Mouse (Mus musculus) kidney, adult 2 months (tissue): Measurements from ENCODE around the gene 2310002L09Rik. TPM values are rescaled to one million over a fixed set of nuclear protein-coding genes. Genes with fewer than 3 reads are reported as not detected.
"Not testable (repeated sequence)": the region's sequence is repeated elsewhere in the genome, so short reads cannot be mapped to it uniquely, and the experiment has no call there.

Experiments used
- DNase-seq: peaks from one replicate; pipeline ENCODE4 v3.0.0; 2021
- H3K27ac ChIP-seq: fragments of 200-500 bp; 2 replicates; pipeline ENCODE4 v1.5.1; 2012; ENCODE audit warnings: low read depth, low read length, control low read depth, inconsistent platforms; ENCODE audit not compliant: insufficient read depth
- H3K27me3 ChIP-seq: fragments of 200-500 bp; replicated peaks from 2 replicates; pipeline ENCODE4 v1.6.1; 2012; ENCODE audit warnings: mild to moderate bottlenecking, moderate library complexity, low read length, inconsistent platforms; ENCODE audit not compliant: control insufficient read depth, insufficient read depth
- H3K36me3 ChIP-seq: fragments of 200-500 bp; 2 replicates; pipeline ENCODE4 v1.6.1; 2012; ENCODE audit warnings: mild to moderate bottlenecking, moderate library complexity, low read length, inconsistent platforms; ENCODE audit not compliant: control insufficient read depth, insufficient read depth
- H3K4me1 ChIP-seq: fragments of 200-500 bp; 2 replicates; pipeline ENCODE4 v1.6.1; 2011; ENCODE audit warnings: low read length; ENCODE audit not compliant: control insufficient read depth, insufficient read depth
- H3K4me3 ChIP-seq: fragments of 200-500 bp; 2 replicates; pipeline ENCODE4 v1.5.1; 2011; ENCODE audit warnings: mild to moderate bottlenecking, low read depth, low read length, control low read depth; ENCODE audit not compliant: insufficient read depth
- CTCF ChIP-seq: fragments of 200-500 bp; conservative IDR thresholded peaks from 2 replicates; pipeline ENCODE4 v1.5.1; 2011; ENCODE audit warnings: low read depth, mild to moderate bottlenecking, control low read depth, low read length, moderate library complexity, mixed read lengths; ENCODE audit not compliant: insufficient read depth, insufficient read length
- POLR2A ChIP-seq: fragments of 200-500 bp; IDR thresholded peaks from one replicate; pipeline ENCODE4 v1.6.1; 2011; ENCODE audit warnings: low read depth, low read length, control low read depth
- WGBS: fragments of 180-500 bp; shearing (Covaris S2); methylation state at CpG from one replicate; pipeline ENCODE4 v1.1.7; 2018; 5-methylcytosine and 5-hydroxymethylcytosine counted together
- polyA plus RNA-seq: library from polyadenylated mRNA; depleted of rRNA; stranded (reverse); fragments of >200 nt; gene quantifications from 2 replicates; pipeline ENCODE4 v1.2.3, GENCODE M21; 2012; rRNA removed

Gene 2310002L09Rik
- 0.84 TPM in 1 of 2 replicates, not detected in the other for polyA plus RNA-seq

DNA sequence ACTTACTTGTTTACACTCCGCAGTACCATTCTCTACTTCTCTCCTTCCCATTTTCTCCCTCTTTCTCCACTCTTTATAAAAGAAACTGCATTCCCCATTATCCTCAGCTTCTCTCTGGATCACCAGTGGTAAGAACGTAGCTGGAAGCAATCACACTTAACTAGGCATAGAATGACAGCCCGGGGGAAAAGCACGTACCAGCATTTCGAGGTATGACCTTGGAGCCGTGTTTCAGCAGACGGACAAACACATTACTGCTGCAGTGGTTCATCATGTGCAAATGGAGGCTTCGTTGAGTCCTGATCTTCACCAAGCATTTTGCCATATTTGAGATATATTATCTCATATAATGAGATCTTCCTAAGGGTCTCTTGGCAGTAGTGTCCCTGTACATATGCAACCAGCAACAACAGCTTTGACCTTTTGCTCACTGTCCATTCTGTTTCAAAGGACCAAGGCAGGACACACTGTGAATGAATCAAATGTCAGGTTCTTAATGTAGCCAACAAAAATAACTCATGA is at the start of gene 2310002L09Rik:
Gene 2310002L09Rik (minus strand): TSS at position 472 of the 522 bp plus-strand sequence.
- 71% methylated on average over 8 of the region's 8 CpGs for WGBS
- H3K4me3 ChIP-seq, result no peak within 1 kb of the TSS
- no peak within 1 kb of the TSS for H3K27ac ChIP-seq
- no peaks in the 10 kb centered on the region for H3K4me1 ChIP-seq
- DNase-seq, result no peak
- no peaks in the 10 kb centered on the region for H3K27me3 ChIP-seq
- TF ChIP-seq POLR2A, result no peak
- TF ChIP-seq CTCF, result no peak
- H3K36me3 ChIP-seq, result no peaks in the 10 kb centered on the region

DNA sequence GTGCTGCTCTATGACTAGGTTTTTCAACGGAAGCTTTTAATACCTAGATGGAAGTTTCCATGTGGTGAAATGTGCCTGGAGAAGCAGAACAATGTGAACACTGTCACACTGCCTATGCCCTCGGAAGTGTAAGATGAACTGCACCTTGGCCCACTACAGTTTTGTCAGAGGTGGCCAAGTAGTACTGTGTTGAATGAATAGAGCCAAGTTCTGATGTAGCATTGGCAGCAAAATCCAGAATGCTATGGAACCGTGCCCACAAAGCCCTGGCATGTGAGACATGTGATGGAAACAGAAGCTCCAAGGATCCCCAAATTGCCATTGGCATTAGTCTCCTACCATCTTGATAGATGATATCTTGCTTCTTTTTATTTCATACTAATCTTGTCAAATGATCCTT is 29.8 kb upstream of the 2310002L09Rik start:
- Histone ChIP-seq H3K4me1 (no peaks in the 10 kb centered on the region), H3K27ac (no peak overlapping the region), H3K4me3 (no peak overlapping the region), H3K36me3 (no peaks in the 10 kb centered on the region), H3K27me3 (no peaks in the 10 kb centered on the region)
- no peak for DNase-seq
- 82% methylated on average over 3 of the region's 3 CpGs for WGBS
- TF ChIP-seq CTCF (no peak), POLR2A (no peak)

DNA sequence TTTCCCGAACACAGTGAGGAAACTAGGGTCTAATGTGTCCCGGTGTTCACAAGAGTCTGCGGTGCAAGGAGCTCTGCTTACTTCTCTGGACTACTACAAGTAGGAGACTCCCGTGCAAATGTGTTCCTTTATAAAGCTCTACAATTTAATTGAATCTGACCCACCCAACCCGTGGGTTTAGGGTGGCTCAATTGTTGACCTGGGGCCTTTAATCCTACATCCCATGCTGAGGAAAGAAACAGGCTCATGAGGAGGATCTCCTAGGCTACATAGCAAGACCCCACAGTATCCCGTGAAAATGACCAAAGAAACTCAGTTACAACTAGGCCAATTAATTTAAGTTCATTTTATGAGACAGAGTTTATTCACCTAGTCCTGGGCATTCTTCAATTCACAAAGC is 30.0 kb downstream of the 2310002L09Rik start, which contains the start of gene Gm11756:
Gene Gm11756 (minus strand): TSS at position 101 of the 400 bp plus-strand sequence.
- not testable (repeated sequence) for H3K27me3 ChIP-seq, H3K4me1 ChIP-seq, DNase-seq, H3K36me3 ChIP-seq, H3K4me3 ChIP-seq, H3K27ac ChIP-seq
- 85% methylated on average over 6 of the region's 6 CpGs for WGBS

DNA sequence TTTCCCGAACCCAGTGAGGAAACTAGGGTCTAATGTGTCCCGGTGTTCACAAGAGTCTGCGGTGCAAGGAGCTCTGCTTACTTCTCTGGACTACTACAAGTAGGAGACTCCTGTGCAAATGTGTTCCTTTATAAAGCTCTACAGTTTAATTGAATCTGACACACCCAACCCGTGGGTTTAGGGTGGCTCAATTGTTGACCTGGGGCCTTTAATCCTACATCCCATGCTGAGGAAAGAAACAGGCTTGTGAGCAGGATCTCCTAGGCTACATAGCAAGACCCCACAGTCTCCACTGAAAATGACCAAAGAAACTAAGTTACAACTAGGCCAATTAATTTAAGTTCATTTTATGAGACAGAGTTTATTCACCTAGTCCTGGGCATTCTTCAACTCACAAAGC is 44.8 kb downstream of the 2310002L09Rik start, which contains the start of gene Gm13871:
Gene Gm13871 (minus strand): TSS at position 101 of the 400 bp plus-strand sequence.
- H3K4me3 ChIP-seq, H3K4me1 ChIP-seq, H3K27me3 ChIP-seq, H3K27ac ChIP-seq, DNase-seq, H3K36me3 ChIP-seq: not testable (repeated sequence)
- WGBS, result no CpG with 5 or more reads among the region's 4 CpGs

DNA sequence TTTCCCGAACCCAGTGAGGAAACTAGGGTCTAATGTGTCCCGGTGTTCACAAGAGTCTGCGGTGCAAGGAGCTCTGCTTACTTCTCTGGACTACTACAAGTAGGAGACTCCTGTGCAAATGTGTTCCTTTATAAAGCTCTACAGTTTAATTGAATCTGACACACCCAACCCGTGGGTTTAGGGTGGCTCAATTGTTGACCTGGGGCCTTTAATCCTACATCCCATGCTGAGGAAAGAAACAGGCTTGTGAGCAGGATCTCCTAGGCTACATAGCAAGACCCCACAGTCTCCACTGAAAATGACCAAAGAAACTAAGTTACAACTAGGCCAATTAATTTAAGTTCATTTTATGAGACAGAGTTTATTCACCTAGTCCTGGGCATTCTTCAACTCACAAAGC is 59.6 kb downstream of the 2310002L09Rik start, which contains the start of gene Gm11757:
Gene Gm11757 (minus strand): TSS at position 101 of the 400 bp plus-strand sequence.
- not testable (repeated sequence) for H3K27ac ChIP-seq, H3K4me1 ChIP-seq, H3K36me3 ChIP-seq, H3K4me3 ChIP-seq, H3K27me3 ChIP-seq, DNase-seq
- WGBS, result no CpG with 5 or more reads among the region's 4 CpGs

Other genes with a start within 250 kb of the 2310002L09Rik start
- gene Rasef, start 159.9 kb downstream of the 2310002L09Rik start, polyA plus RNA-seq, result 0.61 and 0.71 TPM in 2 replicates
- not detected in 2 replicates for gene Gm11758, start 74.6 kb downstream of the 2310002L09Rik start, polyA plus RNA-seq
- not detected in 2 replicates for gene Gm11757, start 59.7 kb downstream of the 2310002L09Rik start, polyA plus RNA-seq
- not detected in 2 replicates for gene Gm13871, start 44.9 kb downstream of the 2310002L09Rik start, polyA plus RNA-seq
- not detected in 2 replicates for gene Gm11756, start 30.1 kb downstream of the 2310002L09Rik start, polyA plus RNA-seq
- 0.07 and 0.08 TPM in 2 replicates for gene Frmd3, start 62.6 kb upstream of the 2310002L09Rik start, polyA plus RNA-seq